Mouse (Mus musculus): ENCODE data around the gene Krt18. TPM values are rescaled to one million over a fixed set of nuclear protein-coding genes. Genes with fewer than 3 reads are reported as not detected.

Krt18 gene
- polyA plus RNA-seq, 1 experiment, result 251 TPM

- 22% methylated on average over 12 of the region's 12 CpGs for whole genome bisulfite sequencing
- no peak for DNase-seq (ENCODE audit: low read depth, low spot score)
These were observed 20.6 kb upstream of the Krt18 start for GRCm38 (mm10) chr15:102007097-102008069.

- 60% methylated on average over 3 of the region's 3 CpGs for WGBS
- no peak for DNase-seq (ENCODE audit: low read depth, low spot score)
These were observed 17.3 kb upstream of the Krt18 start for GRCm38 (mm10) chr15:102010569-102011245.

DNA sequence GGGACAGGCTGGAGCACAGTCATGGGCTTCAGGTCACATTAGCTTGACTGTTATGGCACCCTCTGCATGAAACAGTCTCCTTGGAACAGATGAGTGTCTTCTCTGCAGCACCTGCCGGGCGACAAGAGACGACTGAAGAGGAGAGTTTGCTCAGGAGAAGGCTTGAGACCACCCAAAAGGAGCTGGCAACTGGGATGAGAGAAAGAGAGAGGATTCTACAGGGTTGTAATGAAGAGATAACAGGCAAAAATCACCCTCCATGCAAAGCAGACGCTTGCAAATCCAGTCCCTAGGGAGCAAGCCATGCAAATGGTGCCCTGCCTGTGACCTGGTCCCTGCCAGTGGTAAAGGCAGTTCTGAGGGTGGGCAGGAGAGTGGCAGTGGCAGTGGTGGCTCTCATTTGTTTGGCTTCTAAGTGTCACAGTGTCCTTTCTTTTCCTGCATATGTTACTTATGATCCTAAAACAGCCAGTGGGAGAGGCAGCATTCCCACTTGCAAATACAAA, 15.7 kb upstream of the Krt18 start:
- no peak for DNase-seq (ENCODE audit: low read depth, low spot score)
- 67% methylated on average over 4 of the region's 4 CpGs for WGBS

DNA sequence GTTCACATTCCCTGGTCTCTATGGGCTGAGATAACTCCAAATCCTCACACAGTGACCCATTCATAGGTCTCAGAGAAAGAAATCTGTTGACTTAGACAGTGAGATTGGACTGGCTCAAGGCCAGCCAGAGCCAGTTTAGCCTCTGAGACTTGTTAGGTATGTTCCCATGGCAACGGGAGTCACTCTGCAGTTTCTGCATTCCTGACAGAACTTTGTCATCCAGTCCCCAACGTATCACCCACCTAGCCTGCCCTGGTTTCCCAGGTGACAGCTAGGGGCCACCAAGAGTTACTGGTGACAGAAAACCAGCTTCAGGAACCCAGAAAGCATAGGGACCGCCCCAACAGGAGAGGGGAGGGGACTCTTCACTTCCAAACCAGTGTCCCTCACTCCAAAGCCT, 14.3 kb upstream of the Krt18 start:
- WGBS, result 35% methylated on average over 3 of the region's 3 CpGs
- no peak for DNase-seq (ENCODE audit: low read depth, low spot score)

GRCm38 (mm10) chr15:102014848-102015247, 13.1 kb upstream of the Krt18 start:
- no peak for DNase-seq (ENCODE audit: low read depth, low spot score)
- 22% methylated on average over 2 of the region's 4 CpGs for WGBS

GRCm38 (mm10) chr15:102016096-102016495, 11.9 kb upstream of the Krt18 start:
- DNase-seq (ENCODE audit: low read depth, low spot score), result no peak
- WGBS, result 14% methylated on average over 3 of the region's 3 CpGs

GRCm38 (mm10) chr15:102016787-102017186, 11.2 kb upstream of the Krt18 start:
- no peak for DNase-seq (ENCODE audit: low read depth, low spot score)
- WGBS, result 19% methylated on average over 7 of the region's 7 CpGs

DNA sequence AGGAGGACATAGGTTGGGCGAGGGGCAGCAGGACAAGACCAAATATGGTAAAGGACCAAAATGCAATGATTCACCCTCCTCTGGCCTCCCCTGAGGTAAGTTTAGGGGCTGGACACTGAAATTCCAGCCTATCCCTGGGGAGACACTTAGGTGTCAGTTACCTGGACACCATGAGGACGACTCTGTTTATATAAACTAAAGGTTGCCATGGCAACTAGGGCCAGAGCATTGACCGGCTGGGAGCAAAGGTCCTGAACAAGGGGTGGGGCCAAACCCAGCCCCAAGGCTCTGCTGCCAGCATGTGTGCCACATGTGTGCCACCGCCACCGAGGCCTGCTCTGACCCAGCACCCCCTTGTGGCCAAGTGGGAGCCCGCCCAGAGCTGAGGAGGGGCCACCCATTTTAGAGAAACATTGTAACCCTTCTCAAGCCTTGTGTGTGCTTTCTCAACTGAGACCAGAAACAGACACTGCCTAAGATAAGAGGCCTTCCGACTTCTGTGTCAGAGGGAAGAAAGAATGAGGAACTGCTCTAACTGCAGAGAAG, 10.0 kb upstream of the Krt18 start:
- 15% methylated on average over 7 of the region's 7 CpGs for WGBS
- DNase-seq (ENCODE audit: low read depth, low spot score), result no peak

DNA sequence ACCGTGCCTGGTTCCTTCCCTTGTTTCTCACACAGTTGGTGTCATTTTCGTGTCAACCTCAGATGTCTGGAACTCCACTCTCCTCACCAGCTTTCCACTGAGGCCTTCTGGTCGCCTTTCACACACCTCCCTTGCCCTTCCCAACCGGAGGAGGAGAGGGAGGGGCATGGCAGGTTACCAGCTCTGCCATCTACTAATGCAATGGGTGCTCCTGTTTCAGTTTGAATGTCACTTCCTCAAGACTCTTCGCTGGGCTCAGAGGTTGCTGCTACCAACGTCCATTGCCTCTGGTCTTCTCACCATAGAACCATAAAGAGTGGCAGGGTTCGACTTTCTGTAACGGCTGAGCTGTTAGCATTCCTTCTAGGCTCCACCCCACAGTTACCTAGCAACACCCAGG, 5.5 kb upstream of the Krt18 start:
- peak; percentile 54 for DNase-seq (ENCODE audit: low read depth, low spot score)

GRCm38 (mm10) chr15:102023888-102024287, 4.1 kb upstream of the Krt18 start:
- WGBS, result 16% methylated on average over 8 of the region's 8 CpGs
- DNase-seq (ENCODE audit: low read depth, low spot score), result no peak

More for the DNA sequence above, 5.5 kb upstream of the Krt18 start:
- WGBS, result 20% methylated on average over 8 of the region's 8 CpGs

DNA sequence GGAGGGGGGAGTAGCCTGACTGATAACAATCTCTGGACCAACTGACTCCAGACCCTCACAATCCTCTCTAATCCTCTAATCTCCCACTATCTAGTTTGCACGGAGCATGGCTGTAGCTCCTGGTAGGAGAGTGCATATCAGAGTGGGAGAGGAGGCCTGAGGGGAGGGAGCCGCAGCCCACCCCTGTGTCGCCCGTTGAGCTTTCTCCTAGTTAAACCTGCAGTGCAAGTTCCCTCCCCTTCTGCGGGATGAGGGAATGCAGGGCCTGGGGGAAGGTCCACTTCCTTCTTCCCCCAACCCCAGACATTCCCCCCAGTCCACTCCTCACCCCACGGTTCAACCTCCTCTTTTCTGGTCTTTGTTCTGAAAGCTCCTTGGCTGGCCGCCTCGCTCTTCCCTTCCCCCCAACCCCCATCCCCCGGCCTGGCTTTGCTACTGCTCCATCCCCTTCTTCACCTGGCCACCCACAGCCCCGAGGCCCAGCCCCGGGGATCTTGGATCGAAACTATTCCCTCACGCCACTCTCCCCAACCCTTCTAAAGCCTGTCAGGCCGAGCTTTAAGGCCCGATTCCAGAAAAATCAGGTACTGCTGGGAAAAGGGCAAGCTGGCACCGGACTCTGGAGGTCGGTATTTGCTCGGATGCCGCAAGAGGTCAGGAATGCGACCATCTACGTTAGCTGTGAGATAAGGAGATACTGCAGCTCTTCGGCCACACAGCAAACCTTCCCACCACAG, 2.7 kb upstream of the Krt18 start:
- no peak for DNase-seq (ENCODE audit: low read depth, low spot score)
- 55% methylated on average over 22 of the region's 22 CpGs for WGBS

- WGBS, result 64% methylated on average over 12 of the region's 12 CpGs
- no peak for DNase-seq (ENCODE audit: low read depth, low spot score)
These were observed 1.6 kb upstream of the Krt18 start for GRCm38 (mm10) chr15:102026430-102026829.

- DNase-seq (ENCODE audit: low read depth, low spot score), result no peak
- 48% methylated on average over 16 of the region's 16 CpGs for WGBS
These were observed 6.4 kb downstream of the Krt18 start for GRCm38 (mm10) chr15:102034121-102035053.

- no peak for DNase-seq (ENCODE audit: low read depth, low spot score)
- WGBS, result 33% methylated on average over 4 of the region's 4 CpGs
These were observed 12.3 kb downstream of the Krt18 start for GRCm38 (mm10) chr15:102040277-102040676.

DNA sequence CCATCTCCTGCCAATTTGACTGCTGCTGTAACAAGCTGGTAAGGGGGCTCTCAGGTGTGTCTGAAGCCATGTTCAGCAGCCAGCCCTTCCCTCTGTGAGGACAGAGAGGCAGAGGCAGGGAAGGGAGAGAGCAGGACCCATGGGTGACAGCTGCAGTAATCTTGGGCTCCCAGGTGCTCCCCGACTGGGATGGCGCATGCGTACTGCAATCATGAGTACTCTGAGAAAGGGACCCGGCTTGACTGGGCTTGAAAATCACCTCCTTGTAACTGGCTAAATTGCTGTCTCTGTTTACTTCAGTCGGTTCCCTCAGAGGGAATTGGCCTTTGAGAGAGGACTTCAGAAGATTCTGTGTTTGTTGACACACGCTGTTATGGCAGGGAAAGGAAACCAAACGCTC, 14.0 kb downstream of the Krt18 start:
- DNase-seq (ENCODE audit: low read depth, low spot score), result no peak
- WGBS, result 9% methylated on average over 7 of the region's 7 CpGs

GRCm38 (mm10) chr15:102044745-102045144, 16.8 kb downstream of the Krt18 start:
- 29% methylated on average over 3 of the region's 3 CpGs for whole genome bisulfite sequencing
- no peak for DNase-seq (ENCODE audit: low read depth, low spot score)

- WGBS, result 87% methylated on average over 10 of the region's 10 CpGs
- no peak for DNase-seq (ENCODE audit: low read depth, low spot score)
These were observed 17.7 kb downstream of the Krt18 start for GRCm38 (mm10) chr15:102045691-102046090.

DNA sequence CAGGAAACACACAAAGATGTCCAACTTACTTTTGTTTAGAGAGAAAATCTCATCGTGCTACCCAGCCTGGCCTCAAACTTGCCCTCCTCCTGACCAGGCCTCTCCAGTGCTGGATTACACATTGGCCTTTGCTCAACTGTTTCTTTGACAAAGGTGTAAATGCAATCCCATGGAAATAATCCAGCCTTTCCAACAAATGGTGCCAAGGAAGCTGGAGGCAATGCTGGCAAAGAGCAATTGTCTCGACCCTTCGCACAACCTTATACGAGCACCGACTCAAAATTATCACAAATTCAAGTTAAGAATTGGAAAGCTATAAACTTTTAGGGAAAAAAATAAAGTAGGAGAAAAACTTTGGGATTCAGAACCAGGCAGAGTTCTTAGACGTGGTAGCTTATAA, 20.0 kb downstream of the Krt18 start:
- WGBS, result 82% methylated on average over 6 of the region's 6 CpGs

GRCm38 (mm10) chr15:102049871-102050270, 21.9 kb downstream of the Krt18 start:
- no peak for DNase-seq (ENCODE audit: low read depth, low spot score)

More for the DNA sequence above, 20.0 kb downstream of the Krt18 start:
- DNase-seq (ENCODE audit: low read depth, low spot score), result no peak

All from large intestine, adult 2 months (tissue).